Mouse (Mus musculus) embryonic facial prominence, embryonic 11.5 days (tissue): ENCODE measurements around the gene Vmn1r11. TPM values are rescaled to one million over a fixed set of nuclear protein-coding genes. Genes with fewer than 3 reads are reported as not detected.
A peak's percentile ranks its signal among the peaks of the same experiment; 100 is the strongest.

ENCODE experiments used
- ATAC-seq: fragments of 200-750 bp; cut with Nextera tagmentation; replicated peaks from 2 replicates; pipeline ENCODE4 v1.8.0; 2017; ENCODE audit warnings: low read depth; ENCODE audit not compliant: insufficient number of reproducible peaks, low FRiP score, low TSS enrichment
- DNase-seq: peaks from one replicate; pipeline ENCODE4 v3.0.0-alpha.2; 2015; ENCODE audit warnings: low spot score
- H3K27ac ChIP-seq: fragments of 300-500 bp; sonication (generic); replicated peaks from 2 replicates; pipeline ENCODE4 v1.5.1; 2014; ENCODE audit warnings: mild to moderate bottlenecking, low read depth, low read length, control low read depth
- H3K27me3 ChIP-seq: fragments of 300-500 bp; sonication (generic); 2 replicates; pipeline ENCODE4 v1.6.1; 2014; ENCODE audit warnings: mild to moderate bottlenecking, low read length, moderate library complexity, mixed read lengths; ENCODE audit not compliant: control insufficient read depth, insufficient read depth
- H3K36me3 ChIP-seq: fragments of 300-500 bp; sonication (generic); replicated peaks from 2 replicates; pipeline ENCODE4 v1.6.1; 2014; ENCODE audit warnings: low read depth, mild to moderate bottlenecking, low read length, moderate library complexity, mixed read lengths; ENCODE audit not compliant: control insufficient read depth, insufficient read depth
- H3K4me1 ChIP-seq: fragments of 300-500 bp; sonication (generic); 2 replicates; pipeline ENCODE4 v1.6.1; 2014; ENCODE audit warnings: low read length, mixed read lengths; ENCODE audit not compliant: control insufficient read depth, insufficient read depth
- H3K4me2 ChIP-seq: fragments of 300-500 bp; sonication (generic); 2 replicates; pipeline ENCODE4 v1.6.1; 2014; ENCODE audit warnings: low read depth, mild to moderate bottlenecking, control low read depth, low read length, moderate library complexity
- H3K4me3 ChIP-seq: fragments of 300-500 bp; sonication (generic); 2 replicates; pipeline ENCODE4 v1.5.1; 2014; ENCODE audit warnings: low read depth, low read length, control low read depth
- H3K9ac ChIP-seq: fragments of 300-500 bp; sonication (generic); replicated peaks from 2 replicates; pipeline ENCODE4 v1.6.1; 2014; ENCODE audit warnings: mild to moderate bottlenecking, control low read depth, low read length
- H3K9me3 ChIP-seq: fragments of 300-500 bp; sonication (generic); replicated peaks from 2 replicates; pipeline ENCODE4 v1.6.1; 2016; ENCODE audit warnings: mild to moderate bottlenecking, low read length, inconsistent platforms, mixed read lengths; ENCODE audit not compliant: control insufficient read depth
- WGBS: fragments of 180-500 bp; shearing (Covaris S2); extraction: QIAGEN DNeasy Blood & Tissue Kit; methylation state at CpG from one replicate; pipeline ENCODE4 v1.1.7; 2014; 5-methylcytosine and 5-hydroxymethylcytosine counted together
- polyA plus RNA-seq: library from polyadenylated mRNA; unstranded; fragments of >200 nt; fragmentation: Nextera tagmentation; extraction: Ambion mirVana; gene quantifications from 2 replicates; pipeline ENCODE4 v1.2.1, GENCODE M21; 2014

Vmn1r11 gene
- polyA plus RNA-seq: not detected in 2 replicates

GRCm38 (mm10) chr6:57133155-57133554 is at the start of gene Vmn1r11:
Gene Vmn1r11, plus strand, starts transcription at chr6:57133455.
- Histone ChIP-seq H3K9me3 (no peaks in the 10 kb centered on the region), H3K27me3 (no peaks in the 10 kb centered on the region), H3K27ac (no peak within 1 kb of the TSS), H3K4me2 (no peak within 1 kb of the TSS), H3K4me3 (no peak within 1 kb of the TSS), H3K9ac (no peak within 1 kb of the TSS), H3K36me3 (no peaks in the 10 kb centered on the region), H3K4me1 (no peaks in the 10 kb centered on the region)
- WGBS: 70% methylated on average over 1 of the region's 1 CpGs
- DNase-seq (no peak), ATAC-seq (no peak)

- no peaks in the 10 kb centered on the region for H3K9me3 ChIP-seq
- no peak overlapping the region for H3K9ac ChIP-seq
- H3K36me3 ChIP-seq: no peaks in the 10 kb centered on the region
- no peak overlapping the region for H3K4me3 ChIP-seq
- WGBS: 66% methylated on average over 1 of the region's 1 CpGs
- no peak overlapping the region for H3K4me2 ChIP-seq
- H3K4me1 ChIP-seq: no peaks in the 10 kb centered on the region
- ATAC-seq: no peak
- no peaks in the 10 kb centered on the region for H3K27me3 ChIP-seq
- H3K27ac ChIP-seq: no peak overlapping the region
- DNase-seq: peak; percentile 1
These were observed 26.9 kb upstream of the Vmn1r11 start for GRCm38 (mm10) chr6:57106358-57106757.

GRCm38 (mm10) chr6:57109154-57109553 is 24.1 kb upstream of the Vmn1r11 start, which contains the start of gene Vmn1r10:
Gene Vmn1r10, plus strand, starts transcription at chr6:57109454.
- no peak for ATAC-seq

GRCm38 (mm10) chr6:57156619-57157018 is 23.4 kb downstream of the Vmn1r11 start, which contains the start of gene Vmn1r12:
Gene Vmn1r12, plus strand, starts transcription at chr6:57156919.
- no peak for ATAC-seq
- no peak within 1 kb of the TSS for H3K4me3 ChIP-seq

More at GRCm38 (mm10) chr6:57109154-57109553, 24.1 kb upstream of the Vmn1r11 start, which contains the start of gene Vmn1r10:
- WGBS: 81% methylated on average over 3 of the region's 3 CpGs
- H3K4me1 ChIP-seq: no peaks in the 10 kb centered on the region
- no peak within 1 kb of the TSS for H3K4me2 ChIP-seq
- DNase-seq: no peak
- no peaks in the 10 kb centered on the region for H3K27me3 ChIP-seq
- H3K27ac ChIP-seq: no peak within 1 kb of the TSS
- H3K9me3 ChIP-seq: no peaks in the 10 kb centered on the region
- H3K36me3 ChIP-seq: no peaks in the 10 kb centered on the region
- no peak within 1 kb of the TSS for H3K4me3 ChIP-seq
- H3K9ac ChIP-seq: no peak within 1 kb of the TSS

More at GRCm38 (mm10) chr6:57156619-57157018, 23.4 kb downstream of the Vmn1r11 start, which contains the start of gene Vmn1r12:
- no peaks in the 10 kb centered on the region for H3K4me1 ChIP-seq
- WGBS: 84% methylated on average over 2 of the region's 2 CpGs
- no peaks in the 10 kb centered on the region for H3K9me3 ChIP-seq
- DNase-seq: no peak
- H3K27ac ChIP-seq: no peak within 1 kb of the TSS
- H3K36me3 ChIP-seq: no peaks in the 10 kb centered on the region
- H3K9ac ChIP-seq: no peak within 1 kb of the TSS
- H3K27me3 ChIP-seq: no peaks in the 10 kb centered on the region
- no peak within 1 kb of the TSS for H3K4me2 ChIP-seq

Other genes starting within 250 kb of the Vmn1r11 start
- gene Nt5c3, start 209.5 kb upstream of the Vmn1r11 start, polyA plus RNA-seq: 80.5 and 85.2 TPM in 2 replicates
- 0.29 and 0.49 TPM in 2 replicates for gene Vmn1r4, start 209.4 kb upstream of the Vmn1r11 start, polyA plus RNA-seq
- gene Vmn1r5, start 163.2 kb upstream of the Vmn1r11 start, polyA plus RNA-seq: 0.06 TPM in 1 of 2 replicates, not detected in the other
- gene Vmn1r6, start 136.2 kb upstream of the Vmn1r11 start, polyA plus RNA-seq: not detected in 2 replicates
- gene Vmn1r7, start 108.1 kb upstream of the Vmn1r11 start, polyA plus RNA-seq: not detected in 2 replicates
- gene Vmn1r8, start 101.2 kb upstream of the Vmn1r11 start, polyA plus RNA-seq: not detected in 2 replicates
- gene Vmn1r9, start 66.7 kb upstream of the Vmn1r11 start, polyA plus RNA-seq: not detected in 2 replicates
- gene Vmn1r10, start 24.0 kb upstream of the Vmn1r11 start, polyA plus RNA-seq: not detected in 2 replicates
- gene Vmn1r12, start 23.5 kb downstream of the Vmn1r11 start, polyA plus RNA-seq: not detected in 2 replicates
- gene Vmn1r13, start 69.8 kb downstream of the Vmn1r11 start, polyA plus RNA-seq: not detected in 2 replicates
- not detected in 2 replicates for gene Vmn1r14, start 98.2 kb downstream of the Vmn1r11 start, polyA plus RNA-seq
- not detected in 2 replicates for gene Vmn1r15, start 124.5 kb downstream of the Vmn1r11 start, polyA plus RNA-seq
- gene Vmn1r16, start 196.0 kb downstream of the Vmn1r11 start, polyA plus RNA-seq: not detected in 2 replicates
- not detected in 2 replicates for gene Vmn1r17, start 230.3 kb downstream of the Vmn1r11 start, polyA plus RNA-seq